Mouse (Mus musculus) ovary, adult 10 weeks (tissue): Measurements from ENCODE around the gene Hand2. TPM values are rescaled to one million over a fixed set of nuclear protein-coding genes. Genes with fewer than 3 reads are reported as not detected.

ENCODE experiments used
- polyA plus RNA-seq: library from polyadenylated mRNA; stranded (reverse); fragments of 350-450 nt; fragmentation: Illumina TruSeq; extraction: RNeasy Lipid Tissue Mini Kit (QIAGEN cat#74804); gene quantifications from one replicate; pipeline ENCODE4 v1.2.3, GENCODE M21; 2014

Hand2 gene
- polyA plus RNA-seq = 0.68 TPM

GRCm38 (mm10) chr8:57320851-57321743, at the start of gene Hand2:
Gene Hand2 (plus strand): TSS chr8:57320983.

Other genes with a start within 250 kb of the Hand2 start
- not detected for gene Scrg1, start 134.9 kb downstream of the Hand2 start, polyA plus RNA-seq
- 36.7 TPM for gene Sap30, start 166.9 kb downstream of the Hand2 start, polyA plus RNA-seq
- gene Hmgb2, start 190.9 kb downstream of the Hand2 start, polyA plus RNA-seq = 86.5 TPM